Mouse (Mus musculus) midbrain, embryonic 16.5 days (tissue): ENCODE data around the gene Spint2. TPM values are rescaled to one million over a fixed set of nuclear protein-coding genes. Genes with fewer than 3 reads are reported as not detected.

Source experiments
- ATAC-seq: fragments of 200-750 bp; cut with Nextera tagmentation; 2 replicates; pipeline ENCODE4 v1.8.0; 2017; ENCODE audit warnings: moderate TSS enrichment
- H3K27ac ChIP-seq: fragments of 300-500 bp; sonication (generic); 2 replicates; pipeline ENCODE4 v1.5.1; 2014; ENCODE audit warnings: mild to moderate bottlenecking, low read length, mixed read lengths
- H3K27me3 ChIP-seq: fragments of 300-500 bp; sonication (generic); 2 replicates; pipeline ENCODE4 v1.6.1; 2014; ENCODE audit warnings: low read depth, low read length, mixed read lengths; ENCODE audit not compliant: control insufficient read depth, insufficient read depth
- H3K36me3 ChIP-seq: fragments of 300-500 bp; sonication (generic); 2 replicates; pipeline ENCODE4 v1.6.1; 2014; ENCODE audit warnings: mild to moderate bottlenecking, low read length, moderate library complexity, mixed read lengths; ENCODE audit not compliant: control insufficient read depth, insufficient read depth
- H3K4me1 ChIP-seq: fragments of 300-500 bp; sonication (generic); 2 replicates; pipeline ENCODE4 v1.6.1; 2014; ENCODE audit warnings: mild to moderate bottlenecking, low read length, mixed read lengths; ENCODE audit not compliant: control insufficient read depth, insufficient read depth
- H3K4me2 ChIP-seq: fragments of 300-500 bp; sonication (generic); 2 replicates; pipeline ENCODE4 v1.6.1; 2014; ENCODE audit warnings: mild to moderate bottlenecking, low read length, mixed read lengths
- H3K4me3 ChIP-seq: fragments of 300-500 bp; sonication (generic); 2 replicates; pipeline ENCODE4 v1.5.1; 2014; ENCODE audit warnings: low read depth, mild to moderate bottlenecking, low read length, moderate library complexity, mixed read lengths
- H3K9ac ChIP-seq: fragments of 300-500 bp; sonication (generic); 2 replicates; pipeline ENCODE4 v1.6.1; 2014; ENCODE audit warnings: low read depth, low read length, mixed read lengths
- H3K9me3 ChIP-seq: fragments of 300-500 bp; sonication (generic); replicated peaks from 2 replicates; pipeline ENCODE4 v1.6.1; 2014; ENCODE audit warnings: mild to moderate bottlenecking, low read length, mixed read lengths; ENCODE audit not compliant: control insufficient read depth, poor library complexity, severe bottlenecking
- WGBS: fragments of 180-500 bp; shearing (Covaris S2); extraction: QIAGEN DNeasy Blood & Tissue Kit; methylation state at CpG from one replicate; pipeline ENCODE4 v1.1.7; 2014; 5-methylcytosine and 5-hydroxymethylcytosine counted together
- polyA plus RNA-seq: library from polyadenylated mRNA; unstranded; fragments of >200 nt; fragmentation: Nextera tagmentation; extraction: Ambion mirVana; gene quantifications from 2 replicates; pipeline ENCODE4 v1.2.1, GENCODE M21; 2015

Spint2 gene
- polyA plus RNA-seq, 1 experiment from 2014 or later, result 89.7 TPM

DNA sequence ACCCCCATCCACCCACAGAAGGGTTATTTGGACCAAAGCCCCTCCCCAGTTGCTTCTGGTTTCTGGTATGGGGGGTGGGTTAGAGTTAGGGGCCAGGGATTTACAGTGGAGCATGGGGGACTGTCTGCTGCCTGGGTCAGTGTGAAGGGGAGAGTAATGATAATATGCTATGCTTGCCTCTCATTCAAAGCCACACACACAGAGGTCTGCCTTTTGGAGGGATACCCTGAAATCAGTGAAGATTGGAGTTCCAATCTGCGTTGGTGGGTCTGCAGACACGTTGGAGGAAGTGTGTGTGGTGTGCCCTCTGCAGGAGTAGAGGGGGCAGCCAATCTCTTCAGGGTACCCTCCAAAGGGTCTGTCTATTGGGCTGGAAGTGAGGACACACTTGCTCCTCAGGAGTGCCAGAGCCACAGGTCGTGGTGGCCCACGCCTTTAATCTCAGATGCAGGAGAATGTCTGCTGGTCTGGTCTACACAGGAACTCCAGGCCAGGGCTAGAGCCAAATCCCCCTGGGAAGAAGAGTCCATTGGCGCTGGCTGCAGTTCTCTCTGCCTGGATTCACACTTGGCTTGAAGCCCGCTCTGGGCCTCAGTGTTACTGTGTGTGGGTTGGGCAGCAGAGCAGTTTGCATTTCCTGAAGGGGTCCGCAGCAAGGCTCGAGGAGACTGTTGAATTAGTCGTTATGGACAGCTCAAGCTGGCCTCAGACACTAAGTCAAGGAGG lies 23.7 kb upstream of the Spint2 start:
- H3K27me3 ChIP-seq, result no peaks in the 10 kb centered on the region
- peak overlapping the region; percentile 96 for H3K4me2 ChIP-seq
- ATAC-seq, result no peak
- peaks cover 35% of the 10 kb centered on the region for H3K4me1 ChIP-seq
- H3K27ac ChIP-seq, result peak overlapping the region; percentile 91
- H3K4me3 ChIP-seq, result peak overlapping the region; percentile 59
- H3K36me3 ChIP-seq, result no peaks in the 10 kb centered on the region
- WGBS, result 11% methylated on average over 9 of the region's 9 CpGs
- no peaks in the 10 kb centered on the region for H3K9me3 ChIP-seq
- H3K9ac ChIP-seq, result peak overlapping the region; percentile 81

DNA sequence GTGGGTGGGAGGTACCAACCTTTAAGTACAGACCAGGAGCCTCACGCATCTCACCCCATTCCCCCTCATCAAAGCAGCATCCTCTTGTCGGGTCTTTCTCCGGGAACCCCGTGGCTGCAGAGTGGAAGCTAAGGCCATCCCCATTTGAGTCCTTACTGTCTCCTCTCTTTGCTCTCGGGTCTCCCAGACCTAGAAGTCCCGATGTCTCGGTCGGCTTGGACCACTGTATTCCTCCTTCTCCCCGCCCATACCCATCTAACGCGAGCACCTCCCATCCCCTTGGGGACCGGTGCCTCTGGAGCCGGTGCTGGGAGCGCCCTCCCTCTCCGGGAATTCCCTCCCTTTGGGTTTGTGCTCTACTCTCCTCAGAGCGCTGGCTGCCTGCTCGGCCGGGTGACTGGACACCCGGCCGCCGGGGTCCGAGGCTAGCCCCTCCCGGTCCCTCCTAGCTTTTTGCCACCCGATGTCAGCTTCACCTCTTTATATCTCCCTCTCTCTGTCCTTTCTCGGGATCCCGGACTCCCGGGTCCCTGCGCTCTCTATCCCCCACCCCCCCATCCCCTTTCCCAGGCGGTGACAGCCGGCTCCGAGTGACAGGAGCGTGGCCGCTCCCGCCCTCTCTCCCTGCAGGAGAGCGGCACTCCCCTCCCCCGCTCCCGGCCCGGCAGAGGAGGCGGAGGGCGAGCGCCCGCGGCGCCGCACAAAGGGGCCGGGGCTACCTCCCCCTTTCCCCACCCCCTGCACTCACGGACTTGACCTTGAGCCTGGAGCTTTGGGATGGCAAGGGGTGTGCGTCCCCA lies 23.0 kb upstream of the Spint2 start:
- Histone ChIP-seq H3K9me3 (no peaks in the 10 kb centered on the region), H3K4me3 (peak overlapping the region; percentile 59), H3K36me3 (no peaks in the 10 kb centered on the region), H3K4me1 (peaks cover 27% of the 10 kb centered on the region), H3K9ac (peak overlapping the region; percentile 81), H3K4me2 (peak overlapping the region; percentile 96), H3K27ac (peak overlapping the region; percentile 91), H3K27me3 (no peaks in the 10 kb centered on the region)
- ATAC-seq, result no peak
- under 1% methylated on average over 38 of the region's 48 CpGs for WGBS

GRCm38 (mm10) chr7:29303738-29304462 lies 22.2 kb upstream of the Spint2 start, which contains the start of gene Dpf1:
TSS of gene Dpf1 (plus strand) at chr7:29303951.
- H3K4me2 ChIP-seq, result peak within 1 kb of the TSS; percentile 96
- H3K27ac ChIP-seq, result peak within 1 kb of the TSS; percentile 91
- peaks cover 25% of the 10 kb centered on the region for H3K4me1 ChIP-seq
- ATAC-seq, result peak; percentile 90
- no peaks in the 10 kb centered on the region for H3K9me3 ChIP-seq
- no peaks in the 10 kb centered on the region for H3K27me3 ChIP-seq
- peak within 1 kb of the TSS; percentile 59 for H3K4me3 ChIP-seq
- no peaks in the 10 kb centered on the region for H3K36me3 ChIP-seq
- under 1% methylated on average over 50 of the region's 67 CpGs for WGBS
- H3K9ac ChIP-seq, result peak within 1 kb of the TSS; percentile 81

GRCm38 (mm10) chr7:29302641-29303040 lies 20.9 kb upstream of the Spint2 start:
- Histone ChIP-seq H3K36me3 (no peaks in the 10 kb centered on the region), H3K27ac (no peak overlapping the region), H3K9me3 (no peaks in the 10 kb centered on the region), H3K4me2 (no peak overlapping the region), H3K9ac (no peak overlapping the region), H3K27me3 (no peaks in the 10 kb centered on the region), H3K4me3 (no peak overlapping the region), H3K4me1 (peaks cover 25% of the 10 kb centered on the region)
- ATAC-seq, result no peak
- 57% methylated on average over 7 of the region's 7 CpGs for WGBS

- Histone ChIP-seq H3K4me2 (peak overlapping the region; percentile 43), H3K4me1 (peaks cover 12% of the 10 kb centered on the region), H3K27me3 (no peaks in the 10 kb centered on the region), H3K4me3 (0 out of 2 replicates have a peak overlapping the region, but pooled peaks have one; percentile 6), H3K27ac (peak overlapping the region; percentile 45; the same call in 1 of the 2 replicates), H3K36me3 (no peaks in the 10 kb centered on the region), H3K9me3 (no peaks in the 10 kb centered on the region), H3K9ac (no peak overlapping the region)
- ATAC-seq, result no peak
- 4% methylated on average over 7 of the region's 7 CpGs for WGBS
These were observed 19.4 kb upstream of the Spint2 start for GRCm38 (mm10) chr7:29301127-29301566.

- Histone ChIP-seq H3K27me3 (no peaks in the 10 kb centered on the region), H3K4me3 (no peak overlapping the region), H3K4me1 (no peaks in the 10 kb centered on the region), H3K36me3 (no peaks in the 10 kb centered on the region), H3K9ac (no peak overlapping the region), H3K27ac (no peak overlapping the region), H3K9me3 (no peaks in the 10 kb centered on the region), H3K4me2 (peak overlapping the region; percentile 34)
- ATAC-seq, result no peak
- 12% methylated on average over 10 of the region's 10 CpGs for WGBS
These were observed 15.3 kb upstream of the Spint2 start for GRCm38 (mm10) chr7:29296998-29297397.

DNA sequence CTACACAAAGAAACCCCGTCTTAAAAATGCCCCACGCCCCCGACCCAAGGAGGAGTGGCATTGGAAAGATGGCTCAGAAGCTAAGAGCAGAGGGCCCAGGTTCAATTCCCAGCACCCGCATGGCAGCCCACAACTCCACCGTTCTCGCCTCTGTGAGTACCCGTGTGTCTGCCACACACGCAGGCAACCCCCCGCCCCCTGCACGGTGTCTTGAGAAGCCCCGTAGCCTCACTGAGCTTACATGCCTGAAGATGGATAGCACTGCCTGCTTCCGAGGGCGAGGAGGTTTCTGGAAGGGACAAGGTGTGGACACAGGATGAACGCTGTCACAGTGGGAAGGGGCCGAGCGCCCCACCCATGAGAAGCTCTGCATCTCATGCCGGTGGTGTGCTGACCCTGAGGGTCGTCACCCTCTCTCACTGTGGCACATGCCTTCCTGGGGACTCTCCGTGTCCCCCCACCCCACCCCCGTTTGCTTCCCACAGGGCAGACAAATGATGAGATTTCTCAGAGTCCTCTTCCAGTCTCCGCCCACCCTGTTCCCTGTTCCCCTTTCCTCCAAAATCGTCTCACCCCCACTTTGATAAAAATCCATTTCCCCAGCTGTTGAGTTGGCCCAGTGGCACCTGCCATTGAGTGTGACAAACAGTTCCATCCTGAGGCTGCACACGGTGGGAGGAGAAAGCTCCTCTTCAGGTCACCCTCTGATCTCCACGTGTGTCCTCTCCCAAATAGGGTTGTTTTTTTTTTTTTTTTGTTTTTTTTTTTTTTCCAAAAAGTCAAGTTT lies 14.3 kb upstream of the Spint2 start:
- no peaks in the 10 kb centered on the region for H3K36me3 ChIP-seq
- 85% methylated on average over 24 of the region's 24 CpGs for WGBS
- H3K27ac ChIP-seq, result no peak overlapping the region
- no peak overlapping the region for H3K9ac ChIP-seq
- no peaks in the 10 kb centered on the region for H3K4me1 ChIP-seq
- H3K4me2 ChIP-seq, result no peak overlapping the region
- H3K9me3 ChIP-seq, result no peaks in the 10 kb centered on the region
- H3K4me3 ChIP-seq, result no peak overlapping the region
- no peaks in the 10 kb centered on the region for H3K27me3 ChIP-seq
- no peak for ATAC-seq

DNA sequence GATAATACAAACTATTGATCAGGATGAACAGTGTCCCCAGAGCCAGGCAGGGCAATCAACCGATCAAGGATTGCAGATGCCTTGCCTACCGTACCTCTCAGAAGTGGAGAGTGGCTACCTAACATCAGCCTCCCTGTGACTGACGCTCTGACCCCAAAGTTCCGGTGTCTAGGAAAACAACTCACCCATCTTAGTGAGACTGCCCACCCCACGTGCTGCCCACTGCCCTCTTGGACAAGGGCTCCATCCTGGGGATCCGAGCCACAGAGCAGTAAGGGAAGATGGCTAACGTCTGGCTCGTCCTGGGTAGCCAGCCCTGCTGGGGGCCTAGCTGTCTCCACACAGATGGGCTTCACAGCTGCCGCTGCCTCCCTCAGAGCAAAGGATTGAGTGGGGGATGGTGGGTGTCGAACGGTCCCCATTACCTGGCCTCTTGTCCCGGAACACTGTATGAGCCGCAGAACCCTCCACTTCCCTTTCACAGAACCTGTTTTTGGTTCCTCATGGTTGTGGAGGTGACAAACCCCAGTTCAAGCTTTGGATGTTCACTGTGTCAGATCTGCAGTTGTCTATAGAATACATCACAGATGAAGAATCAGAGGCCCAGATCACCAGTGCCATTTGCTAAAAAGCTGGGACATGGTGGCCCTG lies 12.5 kb upstream of the Spint2 start:
- Histone ChIP-seq H3K9ac (no peak overlapping the region), H3K4me1 (peaks cover 3% of the 10 kb centered on the region), H3K4me3 (no peak overlapping the region), H3K9me3 (no peaks in the 10 kb centered on the region), H3K27me3 (no peaks in the 10 kb centered on the region), H3K36me3 (no peaks in the 10 kb centered on the region), H3K4me2 (no peak overlapping the region), H3K27ac (no peak overlapping the region)
- no peak for ATAC-seq
- WGBS, result 66% methylated on average over 13 of the region's 13 CpGs
